Mouse (Mus musculus): ENCODE data around the gene Fam166b. TPM values are rescaled to one million over a fixed set of nuclear protein-coding genes. Genes with fewer than 3 reads are reported as not detected.

The Fam166b gene
- polyA plus RNA-seq, 1 experiment from 2014 or later = 0.22 TPM

DNA sequence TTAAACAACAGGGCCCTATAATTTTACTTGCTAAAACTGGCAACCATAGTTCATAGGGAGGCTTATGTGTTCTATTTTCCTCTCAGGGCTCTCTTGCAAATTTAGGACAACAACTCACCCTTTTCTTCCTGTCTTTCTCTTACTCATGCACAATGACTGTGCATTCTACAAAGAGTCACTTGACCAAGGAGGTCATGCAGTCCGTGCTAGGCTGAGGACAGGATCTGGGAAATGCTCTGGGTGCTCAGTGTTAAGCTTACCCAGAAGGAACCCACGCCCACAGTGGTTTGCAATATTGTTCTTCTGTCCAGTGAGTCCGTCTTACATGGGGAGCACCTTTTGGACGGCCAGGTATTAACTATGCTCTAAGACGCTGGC, 44.9 kb downstream of the Fam166b start:
- WGBS = 81% methylated on average over 5 of the region's 5 CpGs
- Histone ChIP-seq H3K9ac (no peak overlapping the region), H3K27me3 (replicated peaks) (no peaks in the 10 kb centered on the region), H3K27ac (no peak overlapping the region), H3K4me3 (replicated peaks) (no peak overlapping the region), H3K4me2 (no peak overlapping the region), H3K4me1 (peaks cover 11% of the 10 kb centered on the region), H3K36me3 (no peaks in the 10 kb centered on the region), H3K9me3 (no peaks in the 10 kb centered on the region)
- ATAC-seq (ENCODE audit: insufficient read depth, low FRiP score, low read depth) = no peak

DNA sequence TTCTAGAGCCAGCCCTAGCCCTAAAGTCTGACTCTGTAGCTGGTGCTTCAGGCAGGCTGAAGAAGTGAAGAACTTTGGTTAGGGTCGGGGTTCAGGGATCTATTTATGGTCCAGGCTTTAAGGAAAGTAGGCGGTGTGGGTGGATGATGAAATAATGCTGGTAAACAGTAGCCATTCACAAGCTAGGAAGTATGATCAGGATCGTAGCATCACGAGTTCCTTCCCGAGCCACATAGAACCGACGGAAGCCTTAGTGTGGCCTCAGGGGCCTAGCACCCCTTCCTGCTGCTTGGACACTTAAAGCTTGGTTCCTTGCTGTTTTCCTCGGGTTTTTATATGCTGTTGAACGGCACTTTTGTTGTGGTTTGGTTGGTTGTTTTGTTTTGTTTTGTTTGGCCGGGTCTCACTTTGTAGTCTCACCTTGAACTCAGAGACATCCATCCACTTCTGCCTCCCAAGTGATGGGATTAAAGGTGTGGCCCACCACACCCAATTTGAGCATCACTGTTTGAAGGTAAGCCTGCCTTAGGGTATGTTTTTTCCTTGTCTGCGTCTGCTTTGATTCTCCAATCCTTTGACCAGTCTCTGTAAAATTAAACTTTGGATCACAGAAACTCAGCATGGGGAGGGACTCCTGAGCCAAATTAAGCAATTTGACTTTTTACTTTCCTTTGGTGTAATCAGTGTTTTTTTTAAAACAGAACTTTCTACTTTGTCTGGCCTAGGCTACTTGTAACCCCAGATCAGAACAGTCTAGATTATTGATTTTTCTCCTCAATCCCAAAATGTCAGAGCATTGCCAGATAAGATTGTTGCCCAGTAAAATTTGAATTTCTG, 45.5 kb downstream of the Fam166b start:
- Histone ChIP-seq H3K27ac (no peak overlapping the region), H3K4me2 (peak overlapping the region; percentile 89), H3K36me3 (no peaks in the 10 kb centered on the region), H3K27me3 (replicated peaks) (no peaks in the 10 kb centered on the region), H3K9ac (no peak overlapping the region), H3K4me1 (peaks cover 11% of the 10 kb centered on the region), H3K4me3 (replicated peaks) (no peak overlapping the region), H3K9me3 (no peaks in the 10 kb centered on the region)
- WGBS = 62% methylated on average over 11 of the region's 11 CpGs
- ATAC-seq (ENCODE audit: insufficient read depth, low FRiP score, low read depth) = no peak

DNA sequence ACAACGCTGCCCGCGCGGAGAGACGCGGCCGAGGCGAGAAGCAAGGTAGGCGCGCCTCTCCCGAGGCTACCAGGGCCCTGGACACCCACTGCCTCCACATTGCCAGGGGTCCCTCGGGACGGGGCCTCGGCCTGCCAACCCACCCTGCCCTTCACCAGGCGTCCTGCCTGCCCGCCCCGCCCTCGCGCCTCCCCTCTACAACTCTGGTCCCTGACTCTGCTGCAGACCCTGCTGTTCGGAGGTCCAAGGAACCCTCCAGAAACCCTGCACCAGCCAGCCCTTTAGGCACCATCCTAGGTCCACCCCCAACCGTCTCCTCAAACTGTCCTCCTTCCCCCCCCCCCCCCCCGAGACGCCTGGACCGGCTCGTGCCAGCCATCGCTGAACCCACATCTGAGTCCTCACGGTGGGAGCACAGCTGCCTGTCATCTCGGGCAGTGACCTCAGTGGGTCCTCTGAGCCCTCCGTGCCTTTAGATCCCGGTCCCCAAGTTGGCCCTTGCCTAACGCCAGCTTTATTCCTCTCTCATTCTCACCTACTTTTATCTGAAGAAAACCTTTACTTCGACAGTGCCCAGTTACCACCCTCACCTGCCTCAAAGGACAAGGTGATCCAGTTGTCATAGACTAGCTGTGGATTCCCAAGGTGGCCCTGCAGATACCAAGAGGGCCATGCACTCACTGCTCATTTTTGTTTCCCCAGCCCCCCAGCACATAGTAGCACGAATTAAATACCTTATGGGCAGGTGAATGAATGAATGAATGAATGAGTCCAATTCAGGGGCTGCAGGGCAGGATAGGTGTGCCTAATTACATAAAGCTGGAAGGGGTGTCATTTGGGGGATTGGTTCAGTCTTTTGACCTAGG, 46.5 kb downstream of the Fam166b start:
- Histone ChIP-seq H3K27ac (peak overlapping the region; percentile 68), H3K9ac (peak overlapping the region; percentile 77), H3K27me3 (replicated peaks) (no peaks in the 10 kb centered on the region), H3K4me1 (peaks cover 11% of the 10 kb centered on the region), H3K36me3 (no peaks in the 10 kb centered on the region), H3K9me3 (no peaks in the 10 kb centered on the region), H3K4me3 (replicated peaks) (peak overlapping the region; percentile 80), H3K4me2 (peak overlapping the region; percentile 89)
- peak; percentile 63 for ATAC-seq (ENCODE audit: insufficient read depth, low FRiP score, low read depth)
- WGBS = 5% methylated on average over 29 of the region's 33 CpGs

DNA sequence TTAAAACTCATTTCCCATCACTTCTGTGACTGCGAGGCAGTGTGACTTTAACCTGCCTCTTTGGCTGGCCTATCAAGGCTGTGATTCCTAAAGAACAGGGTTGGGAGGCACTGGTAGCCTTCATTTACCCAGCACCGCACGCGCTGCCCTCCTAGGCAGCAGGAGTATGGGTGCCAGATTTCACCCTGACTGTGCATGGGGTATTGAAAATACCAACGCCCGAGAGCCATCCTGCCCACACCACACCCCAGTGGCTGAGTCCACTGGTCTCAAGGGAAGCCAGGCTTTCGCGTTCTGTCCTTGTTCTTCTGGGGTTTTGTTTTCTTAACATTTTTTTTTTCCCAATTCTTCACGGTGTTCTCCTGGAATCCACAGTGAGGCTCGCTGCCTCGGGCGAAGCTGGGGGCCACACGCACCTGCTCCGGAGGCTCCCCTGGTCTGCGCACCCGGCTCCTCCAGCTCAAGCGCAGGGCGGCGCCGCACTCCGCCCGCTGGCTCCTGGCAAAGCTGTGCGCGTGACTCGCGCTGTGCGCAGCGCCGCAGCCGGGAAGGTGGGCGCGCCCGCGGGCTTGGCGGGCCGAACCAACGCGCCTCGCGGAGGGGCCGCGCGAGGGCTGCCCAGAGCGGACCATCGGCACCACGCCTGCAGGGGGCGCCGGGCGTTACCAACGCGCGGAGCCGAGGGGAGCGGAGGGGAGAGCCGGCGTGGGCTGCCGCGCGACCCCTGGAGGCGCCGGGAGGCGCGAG, 47.4 kb downstream of the Fam166b start, which contains the start of gene Rusc2:
TSS of gene Rusc2 (plus strand) at position 572 of the 747 bp plus-strand sequence.
- Histone ChIP-seq H3K36me3 (no peaks in the 10 kb centered on the region), H3K27ac (peak within 1 kb of the TSS; percentile 68), H3K4me3 (replicated peaks) (peak within 1 kb of the TSS; percentile 80), H3K9me3 (no peaks in the 10 kb centered on the region), H3K4me1 (peaks cover 11% of the 10 kb centered on the region), H3K9ac (peak within 1 kb of the TSS; percentile 77), H3K27me3 (replicated peaks) (no peaks in the 10 kb centered on the region), H3K4me2 (peak within 1 kb of the TSS; percentile 89)
- ATAC-seq (ENCODE audit: insufficient read depth, low FRiP score, low read depth) = peak; percentile 83
- WGBS = under 1% methylated on average over 62 of the region's 63 CpGs

DNA sequence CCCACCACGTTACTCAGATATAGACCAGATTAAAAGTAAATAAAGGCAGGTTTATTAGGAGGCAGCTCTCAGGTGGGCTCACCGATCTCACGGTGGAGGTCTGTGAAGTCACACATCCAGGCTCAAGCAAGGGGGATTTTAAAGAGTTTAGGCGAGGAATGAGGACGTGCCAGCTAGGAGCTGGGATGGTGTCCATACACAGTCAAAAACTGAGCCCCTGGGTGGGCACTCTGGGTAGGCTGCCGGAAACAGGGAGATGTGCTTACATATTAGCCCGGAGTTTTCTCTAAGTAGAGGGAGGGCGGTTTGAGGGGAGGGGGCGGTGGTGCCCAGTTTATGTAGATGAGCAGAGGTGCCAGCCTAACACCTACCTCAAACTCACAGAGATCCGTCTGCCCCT, 48.0 kb downstream of the Fam166b start:
- H3K36me3 ChIP-seq = no peaks in the 10 kb centered on the region
- 0 out of 2 replicates have a peak overlapping the region, but pooled peaks have one; percentile 44 for H3K9ac ChIP-seq
- H3K27ac ChIP-seq = no peak overlapping the region
- H3K27me3 ChIP-seq (replicated peaks) = no peaks in the 10 kb centered on the region
- peak overlapping the region; percentile 80 for H3K4me3 ChIP-seq (replicated peaks)
- 30% methylated on average over 10 of the region's 10 CpGs for whole genome bisulfite sequencing
- ATAC-seq (ENCODE audit: insufficient read depth, low FRiP score, low read depth) = no peak
- H3K4me1 ChIP-seq = peaks cover 11% of the 10 kb centered on the region
- peak overlapping the region; percentile 89 for H3K4me2 ChIP-seq
- H3K9me3 ChIP-seq = no peaks in the 10 kb centered on the region

DNA sequence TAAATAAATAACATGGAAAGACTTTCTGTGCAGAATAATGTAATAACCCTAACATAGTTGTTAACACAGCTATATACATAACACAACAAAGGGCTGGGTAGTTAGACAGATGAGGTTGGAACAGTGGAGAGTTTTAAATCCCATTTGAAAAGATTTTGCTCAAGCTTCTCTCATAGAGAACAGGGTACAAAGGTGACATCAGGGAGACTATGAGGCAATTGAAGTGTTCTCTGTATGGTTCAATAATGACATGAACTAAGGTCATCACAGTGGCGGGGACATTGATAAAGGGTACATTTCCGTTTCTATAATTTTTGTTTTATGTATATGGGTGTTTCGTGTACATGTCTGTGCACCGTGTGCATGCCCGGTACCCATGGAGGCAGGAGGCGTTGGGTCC, 49.3 kb downstream of the Fam166b start:
- Histone ChIP-seq H3K9ac (no peak overlapping the region), H3K4me3 (replicated peaks) (no peak overlapping the region), H3K36me3 (no peaks in the 10 kb centered on the region), H3K27ac (no peak overlapping the region), H3K27me3 (replicated peaks) (no peaks in the 10 kb centered on the region), H3K4me1 (peaks cover 11% of the 10 kb centered on the region), H3K4me2 (no peak overlapping the region), H3K9me3 (no peaks in the 10 kb centered on the region)
- WGBS = 92% methylated on average over 6 of the region's 6 CpGs
- no peak for ATAC-seq (ENCODE audit: insufficient read depth, low FRiP score, low read depth)

Other genes with a start within 250 kb of the Fam166b start
- 0.23 and 0.27 TPM in 2 replicates for gene Atp8b5, start 162.0 kb downstream of the Fam166b start, polyA plus RNA-seq (2015; fragmentation: Nextera tagmentation; extraction: Ambion mirVana)
- gene Rusc2, start 47.2 kb downstream of the Fam166b start, polyA plus RNA-seq (2015; fragmentation: Nextera tagmentation; extraction: Ambion mirVana) = 16.3 and 17.2 TPM in 2 replicates
- 6.2 and 7.4 TPM in 2 replicates for gene Tesk1, start 12.8 kb upstream of the Fam166b start, polyA plus RNA-seq (2015; fragmentation: Nextera tagmentation; extraction: Ambion mirVana)
- 3.3 and 5.2 TPM in 2 replicates for gene Cd72, start 25.5 kb upstream of the Fam166b start, polyA plus RNA-seq (2015; fragmentation: Nextera tagmentation; extraction: Ambion mirVana)
- gene Sit1, start 54.6 kb upstream of the Fam166b start, polyA plus RNA-seq (2015; fragmentation: Nextera tagmentation; extraction: Ambion mirVana) = not detected in 2 replicates
- 104 and 105 TPM in 2 replicates for gene Ccdc107, start 63.8 kb upstream of the Fam166b start, polyA plus RNA-seq (2015; fragmentation: Nextera tagmentation; extraction: Ambion mirVana)
- 44.5 and 52.0 TPM in 2 replicates for gene Arhgef39, start 70.6 kb upstream of the Fam166b start, polyA plus RNA-seq (2015; fragmentation: Nextera tagmentation; extraction: Ambion mirVana)
- 30.9 and 45.8 TPM in 2 replicates for gene Car9, start 77.8 kb upstream of the Fam166b start, polyA plus RNA-seq (2015; fragmentation: Nextera tagmentation; extraction: Ambion mirVana)
- gene Tpm2, start 94.6 kb upstream of the Fam166b start, polyA plus RNA-seq (2015; fragmentation: Nextera tagmentation; extraction: Ambion mirVana) = 795 and 837 TPM in 2 replicates
- 69.4 and 70.8 TPM in 2 replicates for gene Creb3, start 133.2 kb upstream of the Fam166b start, polyA plus RNA-seq (2015; fragmentation: Nextera tagmentation; extraction: Ambion mirVana)
- gene Tln1, start 133.6 kb upstream of the Fam166b start, polyA plus RNA-seq (2015; fragmentation: Nextera tagmentation; extraction: Ambion mirVana) = 76.9 and 81.1 TPM in 2 replicates
- 24.5 and 30.8 TPM in 2 replicates for gene Rgp1, start 149.6 kb upstream of the Fam166b start, polyA plus RNA-seq (2015; fragmentation: Nextera tagmentation; extraction: Ambion mirVana)
- gene Gba2, start 149.7 kb upstream of the Fam166b start, polyA plus RNA-seq (2015; fragmentation: Nextera tagmentation; extraction: Ambion mirVana) = 15.6 and 16.1 TPM in 2 replicates
- 0.85 and 1.8 TPM in 2 replicates for gene Msmp, start 155.4 kb upstream of the Fam166b start, polyA plus RNA-seq (2015; fragmentation: Nextera tagmentation; extraction: Ambion mirVana)
- 9.3 TPM in 2 replicates for gene Npr2, start 202.8 kb upstream of the Fam166b start, polyA plus RNA-seq (2015; fragmentation: Nextera tagmentation; extraction: Ambion mirVana)
- 0.80 and 1.0 TPM in 2 replicates for gene Spag8, start 224.5 kb upstream of the Fam166b start, polyA plus RNA-seq (2015; fragmentation: Nextera tagmentation; extraction: Ambion mirVana)
- 108 and 116 TPM in 2 replicates for gene Hint2, start 227.3 kb upstream of the Fam166b start, polyA plus RNA-seq (2015; fragmentation: Nextera tagmentation; extraction: Ambion mirVana)
- 4.0 and 4.6 TPM in 2 replicates for gene Tmem8b, start 239.8 kb upstream of the Fam166b start, polyA plus RNA-seq (2015; fragmentation: Nextera tagmentation; extraction: Ambion mirVana)
- gene Fam221b, start 240.0 kb upstream of the Fam166b start, polyA plus RNA-seq (2015; fragmentation: Nextera tagmentation; extraction: Ambion mirVana) = 2.5 and 4.1 TPM in 2 replicates

Measured in stomach, embryonic 15.5 days (tissue).